Mouse (Mus musculus): ENCODE measurements around the gene Nlrx1. TPM values are rescaled to one million over a fixed set of nuclear protein-coding genes. Genes with fewer than 3 reads are reported as not detected.

Nlrx1 gene
- polyA plus RNA-seq, 1 experiment, result 7.2 TPM

GRCm38 (mm10) chr9:44212406-44212805 is 56.0 kb downstream of the Nlrx1 start:
- no peak for TF ChIP-seq REST (IDR thresholded peaks at IDR 0.05; ENCODE audit: insufficient read depth, insufficient read length)
- no peak for TF ChIP-seq POLR2AphosphoS2 (IDR thresholded peaks at IDR 0.05; ENCODE audit: insufficient read length, low read depth)
- no peak for TF ChIP-seq TCF12 (IDR thresholded peaks at IDR 0.05; ENCODE audit: insufficient read depth, poor library complexity, severe bottlenecking)
- no peak for TF ChIP-seq POLR2A (IDR thresholded peaks at IDR 0.05; ENCODE audit: insufficient read length, low read depth)
- TF ChIP-seq TCF3 (IDR thresholded peaks at IDR 0.05; ENCODE audit: insufficient read length, low read depth), result no peak
- no peak for TF ChIP-seq E2F4 (IDR thresholded peaks at IDR 0.05; ENCODE audit: insufficient read depth)
- Histone ChIP-seq H3K4me3 (no peak overlapping the region), H3K79me2 (ENCODE audit: control insufficient read depth, insufficient read depth) (peaks cover 36% of the 10 kb centered on the region), H3K27me3 (ENCODE audit: control insufficient read depth, insufficient read depth, insufficient read length) (no peaks in the 10 kb centered on the region), H3K4me2 (ENCODE audit: low read depth) (no peak overlapping the region), H3K36me3 (ENCODE audit: control insufficient read depth, insufficient read depth) (no peaks in the 10 kb centered on the region), H3ac (ENCODE audit: control insufficient read depth, insufficient read length) (no peak overlapping the region)

- Histone ChIP-seq H3ac (ENCODE audit: control insufficient read depth, insufficient read length) (no peak overlapping the region), H3K4me3 (no peak overlapping the region), H3K36me3 (ENCODE audit: control insufficient read depth, insufficient read depth) (no peaks in the 10 kb centered on the region), H3K27me3 (ENCODE audit: control insufficient read depth, insufficient read depth, insufficient read length) (no peaks in the 10 kb centered on the region), H3K4me2 (ENCODE audit: low read depth) (no peak overlapping the region), H3K79me2 (ENCODE audit: control insufficient read depth, insufficient read depth) (peaks cover 44% of the 10 kb centered on the region)
- no peak for TF ChIP-seq REST (IDR thresholded peaks at IDR 0.05; ENCODE audit: insufficient read depth, insufficient read length)
- TF ChIP-seq POLR2AphosphoS2 (IDR thresholded peaks at IDR 0.05; ENCODE audit: insufficient read length, low read depth), result no peak
- TF ChIP-seq TCF3 (IDR thresholded peaks at IDR 0.05; ENCODE audit: insufficient read length, low read depth), result no peak
- no peak for TF ChIP-seq CEBPB (IDR thresholded peaks at IDR 0.05; ENCODE audit: insufficient read depth, poor library complexity, severe bottlenecking)
- TF ChIP-seq USF1 (IDR thresholded peaks at IDR 0.05; ENCODE audit: low read depth), result no peak
- TF ChIP-seq MYOD1 (IDR thresholded peaks at IDR 0.05; ENCODE audit: control insufficient read depth in 1 of 3, insufficient read length in 2 of 3, low read depth in 2 of 3), result no peak
- no peak for TF ChIP-seq E2F4 (IDR thresholded peaks at IDR 0.05; ENCODE audit: insufficient read depth)
- TF ChIP-seq POLR2A (IDR thresholded peaks at IDR 0.05; ENCODE audit: insufficient read length, low read depth), result no peak
- TF ChIP-seq MYOG (IDR thresholded peaks at IDR 0.05; ENCODE audit: control insufficient read depth in 1 of 3, insufficient read depth in 1 of 3, insufficient read length in 2 of 3, low read depth in 2 of 3), result no peak
- no peak for TF ChIP-seq MAX (IDR thresholded peaks at IDR 0.05; ENCODE audit: low read depth)
- TF ChIP-seq SRF (IDR thresholded peaks at IDR 0.05; ENCODE audit: control insufficient read depth, insufficient read length, low read depth), result no peak
- TF ChIP-seq TCF12 (IDR thresholded peaks at IDR 0.05; ENCODE audit: insufficient read depth, poor library complexity, severe bottlenecking), result no peak
Observed at GRCm38 (mm10) chr9:44209416-44209815, 59.0 kb downstream of the Nlrx1 start.

- no peak overlapping the region for H3K4me2 ChIP-seq (ENCODE audit: low read depth)
- no peak overlapping the region for H3ac ChIP-seq (ENCODE audit: control insufficient read depth, insufficient read length)
- no peaks in the 10 kb centered on the region for H3K36me3 ChIP-seq (ENCODE audit: control insufficient read depth, insufficient read depth)
- H3K27me3 ChIP-seq (ENCODE audit: control insufficient read depth, insufficient read depth, insufficient read length), result no peaks in the 10 kb centered on the region
- no peak for TF ChIP-seq TCF12 (IDR thresholded peaks at IDR 0.05; ENCODE audit: insufficient read depth, poor library complexity, severe bottlenecking)
- no peak for TF ChIP-seq POLR2A (IDR thresholded peaks at IDR 0.05; ENCODE audit: insufficient read length, low read depth)
- TF ChIP-seq MYOG (IDR thresholded peaks at IDR 0.05; ENCODE audit: control insufficient read depth in 1 of 3, insufficient read depth in 1 of 3, insufficient read length in 2 of 3, low read depth in 2 of 3), result no peak
- no peak for TF ChIP-seq CEBPB (IDR thresholded peaks at IDR 0.05; ENCODE audit: insufficient read depth, poor library complexity, severe bottlenecking)
- no peak for TF ChIP-seq MAX (IDR thresholded peaks at IDR 0.05; ENCODE audit: low read depth)
- no peak for TF ChIP-seq SRF (IDR thresholded peaks at IDR 0.05; ENCODE audit: control insufficient read depth, insufficient read length, low read depth)
- TF ChIP-seq USF1 (IDR thresholded peaks at IDR 0.05; ENCODE audit: low read depth), result no peak
- no peak for TF ChIP-seq E2F4 (IDR thresholded peaks at IDR 0.05; ENCODE audit: insufficient read depth)
- TF ChIP-seq REST (IDR thresholded peaks at IDR 0.05; ENCODE audit: insufficient read depth, insufficient read length), result no peak
- no peak for TF ChIP-seq MYOD1 (IDR thresholded peaks at IDR 0.05; ENCODE audit: control insufficient read depth in 1 of 3, insufficient read length in 2 of 3, low read depth in 2 of 3)
- TF ChIP-seq POLR2AphosphoS2 (IDR thresholded peaks at IDR 0.05; ENCODE audit: insufficient read length, low read depth), result no peak
- no peak for TF ChIP-seq TCF3 (IDR thresholded peaks at IDR 0.05; ENCODE audit: insufficient read length, low read depth)
- peaks cover 55% of the 10 kb centered on the region for H3K79me2 ChIP-seq (ENCODE audit: control insufficient read depth, insufficient read depth)
- H3K4me3 ChIP-seq, result no peak overlapping the region
Observed at GRCm38 (mm10) chr9:44207840-44208239, 60.6 kb downstream of the Nlrx1 start.

Other genes with a start within 250 kb of the Nlrx1 start
- not detected for gene Thy1, start 225.2 kb downstream of the Nlrx1 start, polyA plus RNA-seq (2012; fragmentation: generic; extraction: Trizol)
- 17.0 TPM for gene Usp2, start 201.6 kb downstream of the Nlrx1 start, polyA plus RNA-seq (2012; fragmentation: generic; extraction: Trizol)
- gene Mfrp, start 166.9 kb downstream of the Nlrx1 start, polyA plus RNA-seq (2012; fragmentation: generic; extraction: Trizol), result 0.01 TPM
- gene C1qtnf5, start 161.4 kb downstream of the Nlrx1 start, polyA plus RNA-seq (2012; fragmentation: generic; extraction: Trizol), result 0.61 TPM
- 0.02 TPM for gene Gm49380, start 155.1 kb downstream of the Nlrx1 start, polyA plus RNA-seq (2012; fragmentation: generic; extraction: Trizol)
- gene Rnf26, start 155.1 kb downstream of the Nlrx1 start, polyA plus RNA-seq (2012; fragmentation: generic; extraction: Trizol), result 29.5 TPM
- 2.1 TPM for gene Mcam, start 134.1 kb downstream of the Nlrx1 start, polyA plus RNA-seq (2012; fragmentation: generic; extraction: Trizol)
- gene Cbl, start 34.5 kb downstream of the Nlrx1 start, polyA plus RNA-seq (2012; fragmentation: generic; extraction: Trizol), result 4.5 TPM
- not detected for gene Ccdc153, start 27.9 kb downstream of the Nlrx1 start, polyA plus RNA-seq (2012; fragmentation: generic; extraction: Trizol)
- gene Pdzd3, start 17.1 kb downstream of the Nlrx1 start, polyA plus RNA-seq (2012; fragmentation: generic; extraction: Trizol), result 0.02 TPM
- gene Abcg4, start 20.0 kb upstream of the Nlrx1 start, polyA plus RNA-seq (2012; fragmentation: generic; extraction: Trizol), result 0.10 TPM
- gene Hinfp, start 37.1 kb upstream of the Nlrx1 start, polyA plus RNA-seq (2012; fragmentation: generic; extraction: Trizol), result 6.5 TPM
- gene C2cd2l, start 51.7 kb upstream of the Nlrx1 start, polyA plus RNA-seq (2012; fragmentation: generic; extraction: Trizol), result 18.1 TPM
- gene Dpagt1, start 57.4 kb upstream of the Nlrx1 start, polyA plus RNA-seq (2012; fragmentation: generic; extraction: Trizol), result 26.3 TPM
- gene H2afx, start 66.1 kb upstream of the Nlrx1 start, polyA plus RNA-seq (2012; fragmentation: generic; extraction: Trizol), result 123 TPM
- gene Hmbs, start 75.6 kb upstream of the Nlrx1 start, polyA plus RNA-seq (2012; fragmentation: generic; extraction: Trizol), result 31.5 TPM
- gene Vps11, start 93.1 kb upstream of the Nlrx1 start, polyA plus RNA-seq (2012; fragmentation: generic; extraction: Trizol), result 26.4 TPM
- gene Hyou1, start 110.9 kb upstream of the Nlrx1 start, polyA plus RNA-seq (2012; fragmentation: generic; extraction: Trizol), result 45.9 TPM
- 20.8 TPM for gene Slc37a4, start 128.3 kb upstream of the Nlrx1 start, polyA plus RNA-seq (2012; fragmentation: generic; extraction: Trizol)
- 1,955 TPM for gene Rps25, start 138.5 kb upstream of the Nlrx1 start, polyA plus RNA-seq (2012; fragmentation: generic; extraction: Trizol)
- 119 TPM for gene Trappc4, start 139.0 kb upstream of the Nlrx1 start, polyA plus RNA-seq (2012; fragmentation: generic; extraction: Trizol)
- 15.6 TPM for gene Ccdc84, start 150.0 kb upstream of the Nlrx1 start, polyA plus RNA-seq (2012; fragmentation: generic; extraction: Trizol)
- gene Foxr1, start 172.5 kb upstream of the Nlrx1 start, polyA plus RNA-seq (2012; fragmentation: generic; extraction: Trizol), result not detected
- gene Upk2, start 186.4 kb upstream of the Nlrx1 start, polyA plus RNA-seq (2012; fragmentation: generic; extraction: Trizol), result not detected
- 35.4 TPM for gene Bcl9l, start 214.2 kb upstream of the Nlrx1 start, polyA plus RNA-seq (2012; fragmentation: generic; extraction: Trizol)

Data from myocyte (in vitro differentiated cells).